Mouse (Mus musculus) brain, embryonic 14.5 days (tissue): ENCODE measurements around the gene Rab2b.

ENCODE experiments used
- CTCF ChIP-seq: fragments of 200-500 bp; IDR thresholded peaks from 2 replicates; pipeline ENCODE4 v1.5.1; 2012; ENCODE audit warnings: inconsistent platforms, mild to moderate bottlenecking, moderate library complexity, borderline replicate concordance; ENCODE audit not compliant: insufficient read depth, insufficient read length; ENCODE audit errors: extremely low read depth
- POLR2A ChIP-seq: fragments of 200-500 bp; IDR thresholded peaks from 2 replicates; pipeline ENCODE4 v1.6.1; 2012; ENCODE audit warnings: mild to moderate bottlenecking, inconsistent platforms, borderline replicate concordance; ENCODE audit not compliant: poor library complexity, insufficient read depth, insufficient read length, severe bottlenecking; ENCODE audit errors: extremely low read depth

DNA sequence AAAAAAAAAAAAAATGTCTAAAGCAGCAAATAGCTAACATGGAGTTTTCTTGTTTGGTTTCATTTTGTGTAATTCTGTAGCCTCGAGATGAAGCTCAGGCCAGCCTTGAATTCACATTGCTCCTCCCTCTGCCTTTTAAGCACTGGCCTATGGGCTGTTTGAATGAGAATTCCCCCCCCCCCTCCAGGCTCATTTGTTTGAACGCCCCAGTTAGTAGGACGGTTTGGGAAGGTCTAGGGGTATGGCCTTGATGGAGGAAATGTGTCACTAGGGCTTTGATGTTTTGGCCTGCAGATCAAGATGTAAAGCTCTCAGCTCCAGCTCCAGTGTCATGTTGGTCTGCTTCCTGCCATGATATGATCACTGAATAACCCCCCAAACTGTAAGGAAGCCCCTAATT, 6.6 kb downstream of the Rab2b start:
- TF ChIP-seq CTCF (no peak), POLR2A (no peak)
